Mouse (Mus musculus) MEL (cell line): ENCODE measurements around the gene Mad2l1bp. TPM values are rescaled to one million over a fixed set of nuclear protein-coding genes. Genes with fewer than 3 reads are reported as not detected.
A peak's percentile ranks its signal among the peaks of the same experiment; 100 is the strongest.

Experiments
- DNase-seq: peaks from one replicate; pipeline ENCODE4 v3.0.0; 2011; ENCODE audit warnings: low read depth, low spot score
- H3K27ac ChIP-seq: 2 replicates; pipeline ENCODE4 v1.5.1; 2012; ENCODE audit warnings: low read depth, mild to moderate bottlenecking, control low read depth, low read length, moderate library complexity; ENCODE audit not compliant: control insufficient read depth
- H3K27me3 ChIP-seq, 2 experiments: fragments of 150-350 bp in 1 of 2; sonication (generic) in 1 of 2; 2 replicates each; pipeline ENCODE4 v1.6.1; 2012; ENCODE audit warnings: low read length in 2 of 2, mild to moderate bottlenecking in 2 of 2, improper control_type of control experiment in 1 of 2, moderate library complexity in 1 of 2; ENCODE audit not compliant: insufficient read depth in 2 of 2, control insufficient read depth in 1 of 2
- H3K36me3 ChIP-seq, 2 experiments: 2 replicates each; pipeline ENCODE4 v1.6.1; 2012 to 2014; ENCODE audit warnings: low read length in 2 of 2, improper control_type of control experiment in 1 of 2, inconsistent platforms in 1 of 2, mild to moderate bottlenecking in 1 of 2; ENCODE audit not compliant: insufficient read depth in 2 of 2, control insufficient read depth in 1 of 2
- H3K4me1 ChIP-seq, 2 experiments: fragments of 150-350 bp in 1 of 2; sonication (generic) in 1 of 2; 2 replicates each; pipeline ENCODE4 v1.6.1; 2012; ENCODE audit warnings: low read length in 2 of 2, improper control_type of control experiment in 1 of 2, mild to moderate bottlenecking in 1 of 2; ENCODE audit not compliant: insufficient read depth in 2 of 2, control insufficient read depth in 1 of 2
- H3K4me3 ChIP-seq, 2 experiments: fragments of 150-350 bp in 1 of 2; sonication (generic) in 1 of 2; 2 replicates each; pipeline ENCODE4 v1.5.1; 2012; ENCODE audit warnings: low read depth in 2 of 2, low read length in 2 of 2, mild to moderate bottlenecking in 2 of 2, moderate library complexity in 2 of 2, control low read depth in 1 of 2, improper control_type of control experiment in 1 of 2; ENCODE audit not compliant: control insufficient read depth in 1 of 2, insufficient read depth in 1 of 2
- H3K79me2 ChIP-seq: 2 replicates; pipeline ENCODE4 v1.6.1; 2012; ENCODE audit warnings: mild to moderate bottlenecking, low read length, moderate library complexity; ENCODE audit not compliant: control insufficient read depth, poor library complexity, insufficient read depth
- H3K9ac ChIP-seq: 2 replicates; pipeline ENCODE4 v1.6.1; 2012; ENCODE audit warnings: low read depth, mild to moderate bottlenecking, control low read depth, low read length, moderate library complexity; ENCODE audit not compliant: control insufficient read depth, poor library complexity, severe bottlenecking
- H3K9me3 ChIP-seq: fragments of 150-350 bp; sonication (generic); replicated peaks from 2 replicates; pipeline ENCODE4 v1.6.1; 2012; ENCODE audit warnings: mild to moderate bottlenecking, low read length, improper control_type of control experiment, moderate library complexity; ENCODE audit not compliant: insufficient read depth
- BHLHE40 ChIP-seq: IDR thresholded peaks from 2 replicates; pipeline ENCODE4 v1.6.1; 2012; ENCODE audit warnings: low read depth, mild to moderate bottlenecking, inconsistent platforms, low read length, improper control_type of control experiment, borderline replicate concordance
- CHD1 ChIP-seq: IDR thresholded peaks from 2 replicates; pipeline ENCODE4 v1.6.1; 2012; ENCODE audit warnings: low read depth, mild to moderate bottlenecking, inconsistent platforms, low read length, improper control_type of control experiment
- CHD2 ChIP-seq: IDR thresholded peaks from 2 replicates; pipeline ENCODE4 v1.6.1; 2011; ENCODE audit warnings: low read length, improper control_type of control experiment
- CTCF ChIP-seq, 3 experiments: IDR thresholded peaks in 2 of 3; conservative IDR thresholded peaks in 1 of 3; 2 replicates each; pipeline ENCODE4 v1.5.1; 2011 to 2012; ENCODE audit warnings: low read length in 3 of 3, low read depth in 2 of 3, mild to moderate bottlenecking in 2 of 3, improper control_type of control experiment in 1 of 3, inconsistent platforms in 1 of 3, mixed read lengths in 1 of 3, moderate library complexity in 1 of 3; ENCODE audit not compliant: control insufficient read depth in 1 of 3, insufficient read depth in 1 of 3, poor library complexity in 1 of 3, severe bottlenecking in 1 of 3
- E2F4 ChIP-seq: IDR thresholded peaks from 2 replicates; pipeline ENCODE4 v1.6.1; 2011; ENCODE audit warnings: low read depth, low read length, improper control_type of control experiment, borderline replicate concordance
- ELF1 ChIP-seq: IDR thresholded peaks from 2 replicates; pipeline ENCODE4 v1.6.1; 2014; ENCODE audit warnings: low read depth, mild to moderate bottlenecking, inconsistent platforms, low read length, improper control_type of control experiment, moderate library complexity
- ETS1 ChIP-seq: IDR thresholded peaks from 2 replicates; pipeline ENCODE4 v1.6.1; 2012; ENCODE audit warnings: low read depth, mild to moderate bottlenecking, inconsistent platforms, low read length, improper control_type of control experiment, moderate library complexity
- GABPA ChIP-seq: IDR thresholded peaks from 2 replicates; pipeline ENCODE4 v1.6.1; 2012; ENCODE audit warnings: low read depth, mild to moderate bottlenecking, inconsistent platforms, low read length, improper control_type of control experiment, moderate library complexity
- HCFC1 ChIP-seq: IDR thresholded peaks from 2 replicates; pipeline ENCODE4 v1.6.1; 2012; ENCODE audit warnings: low read depth, mild to moderate bottlenecking, inconsistent platforms, low read length, improper control_type of control experiment, moderate library complexity
- JUND ChIP-seq: IDR thresholded peaks from 2 replicates; pipeline ENCODE4 v1.6.1; 2011; ENCODE audit warnings: low read depth, mild to moderate bottlenecking, improper control_type of control experiment, low read length
- KAT2A ChIP-seq: conservative IDR thresholded peaks from 2 replicates; pipeline ENCODE4 v1.6.1; 2012; ENCODE audit warnings: low read depth, low read length, improper control_type of control experiment, inconsistent platforms
- MAFK ChIP-seq: IDR thresholded peaks from 2 replicates; pipeline ENCODE4 v1.6.1; 2011; ENCODE audit warnings: low read depth, mild to moderate bottlenecking, low read length, improper control_type of control experiment, borderline replicate concordance
- MAX ChIP-seq: IDR thresholded peaks from 2 replicates; pipeline ENCODE4 v1.6.1; 2011; ENCODE audit warnings: low read length, improper control_type of control experiment
- MAZ ChIP-seq: IDR thresholded peaks from 2 replicates; pipeline ENCODE4 v1.6.1; 2012; ENCODE audit warnings: low read depth, mild to moderate bottlenecking, inconsistent platforms, low read length, improper control_type of control experiment
- MEF2A ChIP-seq: IDR thresholded peaks from 2 replicates; pipeline ENCODE4 v1.6.1; 2014; ENCODE audit warnings: low read depth, mild to moderate bottlenecking, inconsistent platforms, low read length, improper control_type of control experiment; ENCODE audit not compliant: poor library complexity, insufficient replicate concordance, severe bottlenecking; ENCODE audit errors: extremely low read depth
- MXI1 ChIP-seq: IDR thresholded peaks from 2 replicates; pipeline ENCODE4 v1.6.1; 2011; ENCODE audit warnings: mild to moderate bottlenecking, low read depth, low read length, improper control_type of control experiment
- MYB ChIP-seq: IDR thresholded peaks from 2 replicates; pipeline ENCODE4 v1.6.1; 2011; ENCODE audit warnings: mild to moderate bottlenecking, low read depth, low read length, improper control_type of control experiment
- MYC ChIP-seq: IDR thresholded peaks from 2 replicates; pipeline ENCODE4 v1.6.1; 2011; ENCODE audit warnings: low read depth, mild to moderate bottlenecking, low read length, improper control_type of control experiment, moderate library complexity
- NELFE ChIP-seq: IDR thresholded peaks from 2 replicates; pipeline ENCODE4 v1.6.1; 2011; ENCODE audit warnings: low read depth, low read length, improper control_type of control experiment
- POLR2AphosphoS5 ChIP-seq: IDR thresholded peaks from 2 replicates; pipeline ENCODE4 v1.6.1; 2012; ENCODE audit warnings: low read depth, borderline replicate concordance, mild to moderate bottlenecking, inconsistent platforms, low read length, moderate library complexity, mixed read lengths
- RAD21 ChIP-seq: IDR thresholded peaks from 2 replicates; pipeline ENCODE4 v1.6.1; 2011; ENCODE audit warnings: mild to moderate bottlenecking, low read depth, low read length, improper control_type of control experiment
- RCOR1 ChIP-seq: IDR thresholded peaks from 2 replicates; pipeline ENCODE4 v1.6.1; 2012; ENCODE audit warnings: low read depth, mild to moderate bottlenecking, inconsistent platforms, low read length, improper control_type of control experiment
- SIN3A ChIP-seq: IDR thresholded peaks from 2 replicates; pipeline ENCODE4 v1.6.1; 2012; ENCODE audit warnings: low read length, improper control_type of control experiment, inconsistent platforms
- SMC3 ChIP-seq: IDR thresholded peaks from 2 replicates; pipeline ENCODE4 v1.6.1; 2011; ENCODE audit warnings: low read depth, low read length, improper control_type of control experiment
- TAL1 ChIP-seq: IDR thresholded peaks from 2 replicates; pipeline ENCODE4 v1.6.1; 2012; ENCODE audit warnings: mild to moderate bottlenecking, inconsistent platforms, low read length, moderate library complexity, mixed read lengths
- TBP ChIP-seq: IDR thresholded peaks from 2 replicates; pipeline ENCODE4 v1.8.0; 2011; ENCODE audit warnings: low read depth, low read length, improper control_type of control experiment
- TCF12 ChIP-seq: IDR thresholded peaks from 2 replicates; pipeline ENCODE4 v1.6.1; 2014; ENCODE audit warnings: low read depth, mild to moderate bottlenecking, inconsistent platforms, low read length, improper control_type of control experiment, moderate library complexity
- UBTF ChIP-seq: IDR thresholded peaks from 2 replicates; pipeline ENCODE4 v1.6.1; 2012; ENCODE audit warnings: low read depth, mild to moderate bottlenecking, inconsistent platforms, low read length, improper control_type of control experiment, moderate library complexity, borderline replicate concordance; ENCODE audit not compliant: insufficient read depth
- USF1 ChIP-seq: IDR thresholded peaks from 2 replicates; pipeline ENCODE4 v1.6.1; 2014; ENCODE audit warnings: low read depth, mild to moderate bottlenecking, inconsistent platforms, low read length, improper control_type of control experiment, moderate library complexity
- USF2 ChIP-seq, 2 experiments: IDR thresholded peaks; 2 replicates each; pipeline ENCODE4 v1.6.1; 2011 to 2012; ENCODE audit warnings: improper control_type of control experiment in 2 of 2, low read length in 2 of 2, borderline replicate concordance in 1 of 2, inconsistent platforms in 1 of 2, low read depth in 1 of 2, mild to moderate bottlenecking in 1 of 2; ENCODE audit not compliant: insufficient read depth in 1 of 2
- ZC3H11A ChIP-seq: IDR thresholded peaks from 2 replicates; pipeline ENCODE4 v1.6.1; 2012; ENCODE audit warnings: low read depth, mild to moderate bottlenecking, inconsistent platforms, low read length, improper control_type of control experiment
- ZKSCAN1 ChIP-seq: IDR thresholded peaks from 2 replicates; pipeline ENCODE4 v1.6.1; 2012; ENCODE audit warnings: low read depth, mild to moderate bottlenecking, inconsistent platforms, low read length, improper control_type of control experiment, moderate library complexity
- ZMIZ1 ChIP-seq: IDR thresholded peaks from 2 replicates; pipeline ENCODE4 v1.6.1; 2012; ENCODE audit warnings: low read depth, mild to moderate bottlenecking, inconsistent platforms, low read length, improper control_type of control experiment, moderate library complexity
- ZNF384 ChIP-seq: IDR thresholded peaks from 2 replicates; pipeline ENCODE4 v1.6.1; 2012; ENCODE audit warnings: low read depth, mild to moderate bottlenecking, inconsistent platforms, low read length, improper control_type of control experiment
- polyA plus RNA-seq, 2 experiments: library from polyadenylated mRNA; stranded (reverse) in 1 of 2; unstranded in 1 of 2; fragments of >175 nt in 1 of 2; fragments of >200 nt in 1 of 2; gene quantifications; 2 replicates each; pipeline versions ENCODE4 v1.2.1 to v1.2.4; 2012; ENCODE audit warnings: low replicate concordance in 2 of 2, low read depth in 1 of 2; ENCODE audit not compliant: insufficient read length in 2 of 2, insufficient read depth in 1 of 2, missing spikeins in 1 of 2
- total RNA-seq: library from RNA; depleted of rRNA; stranded (reverse); fragments of 300-350 nt; gene quantifications from 2 replicates; pipeline ENCODE4 v1.2.3, GENCODE M21; 2012

The Mad2l1bp gene
- total and polyA plus RNA-seq, 3 experiments = 14.1 to 23.1 TPM; not detected in 1

DNA sequence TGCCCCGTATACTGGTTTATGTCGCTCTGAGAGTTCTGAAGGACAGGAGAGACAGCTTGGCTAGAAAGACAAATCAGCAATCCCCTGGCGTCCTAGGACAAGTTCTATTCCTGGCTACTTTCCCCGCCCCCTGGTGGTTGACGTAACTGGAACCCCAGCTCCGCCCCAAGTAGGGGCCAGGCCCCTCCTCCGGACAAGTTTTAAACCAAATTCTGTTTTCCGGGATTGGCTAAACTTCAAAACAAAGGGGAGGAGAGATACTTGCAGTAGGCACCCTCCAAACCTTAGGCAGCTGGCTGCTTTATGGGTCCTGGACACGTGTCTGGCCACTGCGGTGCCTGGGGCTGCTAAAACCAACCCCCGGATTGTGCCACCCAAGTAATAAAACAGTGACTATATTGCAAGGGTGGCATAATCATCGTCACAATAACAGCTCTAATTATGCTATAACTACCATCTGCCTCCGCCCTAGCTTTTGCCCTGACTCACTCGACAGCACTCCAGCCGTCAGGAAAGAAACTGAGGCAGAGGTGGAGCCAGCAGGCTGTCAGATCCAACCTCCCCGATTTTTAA, 6.8 kb upstream of the Mad2l1bp start (continued):
- peak; percentile 97 for TF ChIP-seq MXI1
- TF ChIP-seq ZC3H11A = no peak
- no peak; the same call in 1 of the 2 replicates for TF ChIP-seq MAZ
- no peak for TF ChIP-seq RCOR1
- TF ChIP-seq ZKSCAN1 = no peak
- no peak for TF ChIP-seq HCFC1
- TF ChIP-seq USF1 = peak; percentile 56; the same call in 1 of the 2 replicates
- no peak for TF ChIP-seq E2F4

GRCm38 (mm10) chr17:46159236-46159635, 5.9 kb upstream of the Mad2l1bp start:
- peak overlapping the region; percentile 10; the same call in 1 of the 2 replicates for H3K9ac ChIP-seq
- peaks cover 0 to 27% of the 10 kb centered on the region in 2 experiments; a peak in 2 of 4 replicates for H3K36me3 ChIP-seq
- H3K27ac ChIP-seq = peak overlapping the region; percentile 88
- H3K4me1 ChIP-seq = peaks cover 18 to 43% of the 10 kb centered on the region in 2 experiments; a peak in 3 of 4 replicates
- no peaks in the 10 kb centered on the region for H3K27me3 ChIP-seq
- peak overlapping the region in 1 of 2 experiments; percentile 70; a peak in 2 of 4 replicates for H3K4me3 ChIP-seq
- peaks cover 9% of the 10 kb centered on the region for H3K79me2 ChIP-seq
- no peaks in the 10 kb centered on the region for H3K9me3 ChIP-seq
- peak; percentile 75 for DNase-seq
- no peak for TF ChIP-seq CTCF (IDR thresholded peaks at IDR 0.05 in 2 of 3, conservative IDR thresholded peaks at IDR 0.05 in 1 of 3; ENCODE audit: control insufficient read depth in 1 of 3, insufficient read depth in 1 of 3, low read depth in 2 of 3, low read length in 3 of 3, poor library complexity in 1 of 3, severe bottlenecking in 1 of 3)
- TF ChIP-seq TAL1 = peak; percentile 96
- TF ChIP-seq SMC3 = no peak
- TF ChIP-seq GABPA = no peak
- no peak for TF ChIP-seq HCFC1
- no peak for TF ChIP-seq TBP
- TF ChIP-seq SIN3A = peak; percentile 40
- TF ChIP-seq MAX = no peak
- TF ChIP-seq UBTF = no peak
- TF ChIP-seq TCF12 = peak; percentile 97
- TF ChIP-seq ZC3H11A = no peak
- TF ChIP-seq ZMIZ1 = no peak
- no peak for TF ChIP-seq MAZ
- no peak for TF ChIP-seq POLR2AphosphoS5
- no peak for TF ChIP-seq ELF1
- no peak for TF ChIP-seq MAFK
- TF ChIP-seq RAD21 = no peak
- TF ChIP-seq E2F4 = no peak
- no peak for TF ChIP-seq MYC
- TF ChIP-seq KAT2A = no peak
- no peak for TF ChIP-seq USF1
- TF ChIP-seq ZKSCAN1 = no peak
- peak; percentile 72 for TF ChIP-seq RCOR1
- TF ChIP-seq CHD2 = no peak
- TF ChIP-seq BHLHE40 = peak; percentile 34; the same call in 1 of the 2 replicates
- TF ChIP-seq USF2 (IDR thresholded peaks at IDR 0.05; ENCODE audit: borderline replicate concordance in 1 of 2, insufficient read depth in 1 of 2, low read depth in 1 of 2, low read length in 2 of 2) = no peak
- no peak for TF ChIP-seq NELFE
- TF ChIP-seq JUND = no peak
- no peak for TF ChIP-seq MEF2A
- TF ChIP-seq MYB = no peak
- peak; percentile 83 for TF ChIP-seq ETS1
- TF ChIP-seq ZNF384 = 0 out of 2 replicates have a peak, but pooled peaks have one; percentile 28
- TF ChIP-seq CHD1 = no peak
